Mouse (Mus musculus) limb, embryonic 15.5 days (tissue): ENCODE measurements around the gene Rpl9-ps6. TPM values are rescaled to one million over a fixed set of nuclear protein-coding genes. Genes with fewer than 3 reads are reported as not detected.

Experiments used
- ATAC-seq: fragments of 200-750 bp; cut with Nextera tagmentation; 2 replicates; pipeline ENCODE4 v1.8.0; 2017; ENCODE audit warnings: low read depth, moderate TSS enrichment; ENCODE audit not compliant: insufficient number of reproducible peaks, low FRiP score, low TSS enrichment
- H3K27ac ChIP-seq: fragments of 300-500 bp; sonication (generic); 2 replicates; pipeline ENCODE4 v1.5.1; 2015; ENCODE audit warnings: moderate library complexity, mild to moderate bottlenecking, inconsistent platforms
- H3K27me3 ChIP-seq: fragments of 300-500 bp; sonication (generic); 2 replicates; pipeline ENCODE4 v1.6.1; 2015; ENCODE audit warnings: inconsistent platforms
- H3K36me3 ChIP-seq: fragments of 300-500 bp; sonication (generic); 2 replicates; pipeline ENCODE4 v1.6.1; 2015; ENCODE audit warnings: inconsistent platforms
- H3K4me1 ChIP-seq: fragments of 300-500 bp; sonication (generic); 2 replicates; pipeline ENCODE4 v1.6.1; 2015; ENCODE audit warnings: inconsistent platforms
- H3K4me2 ChIP-seq: fragments of 300-500 bp; sonication (generic); 2 replicates; pipeline ENCODE4 v1.6.1; 2015; ENCODE audit warnings: mild to moderate bottlenecking, inconsistent platforms
- H3K4me3 ChIP-seq: fragments of 300-500 bp; sonication (generic); 2 replicates; pipeline ENCODE4 v1.5.1; 2015; ENCODE audit warnings: mild to moderate bottlenecking, inconsistent platforms
- H3K9ac ChIP-seq: fragments of 300-500 bp; sonication (generic); 2 replicates; pipeline ENCODE4 v1.6.1; 2015; ENCODE audit warnings: inconsistent platforms
- H3K9me3 ChIP-seq: fragments of 300-500 bp; sonication (generic); 2 replicates; pipeline ENCODE4 v1.6.1; 2016; ENCODE audit warnings: inconsistent platforms
- WGBS: fragments of 180-500 bp; shearing (Covaris S2); methylation state at CpG from one replicate; pipeline ENCODE4 v1.1.7; 2015; 5-methylcytosine and 5-hydroxymethylcytosine counted together
- polyA plus RNA-seq: library from polyadenylated mRNA; unstranded; fragments of >200 nt; fragmentation: Nextera tagmentation; extraction: Ambion mirVana; gene quantifications from 2 replicates; pipeline ENCODE4 v1.2.1, GENCODE M21; 2015

The Rpl9-ps6 gene
- polyA plus RNA-seq, 1 experiment from 2014 or later = 122 TPM

DNA sequence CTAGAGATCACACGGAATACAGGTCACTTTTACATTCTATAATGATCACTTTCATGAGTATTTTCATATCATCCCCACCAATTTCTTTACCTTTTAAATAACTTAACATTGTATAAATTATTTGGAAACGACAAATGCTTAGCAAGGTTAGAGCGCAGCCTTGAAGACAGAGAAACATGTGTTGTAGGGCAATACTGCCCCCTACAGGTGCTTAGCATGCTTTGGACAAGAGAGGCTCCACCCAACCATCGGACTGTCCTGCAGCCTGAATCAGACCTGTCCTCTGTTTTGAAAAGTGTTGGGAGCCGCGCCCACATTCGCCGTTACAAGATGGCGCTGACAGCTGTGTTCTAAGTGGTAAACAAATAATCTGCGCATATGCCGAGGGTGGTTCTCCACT lies 24.8 kb downstream of the Rpl9-ps6 start:
- H3K4me3 ChIP-seq = no peak overlapping the region
- no peaks in the 10 kb centered on the region for H3K4me1 ChIP-seq
- H3K36me3 ChIP-seq = no peaks in the 10 kb centered on the region
- no peak overlapping the region for H3K27ac ChIP-seq
- no peak for ATAC-seq
- H3K9me3 ChIP-seq = no peaks in the 10 kb centered on the region
- no peak overlapping the region for H3K9ac ChIP-seq
- WGBS = 97% methylated on average over 11 of the region's 11 CpGs
- no peak overlapping the region for H3K4me2 ChIP-seq
- H3K27me3 ChIP-seq = no peaks in the 10 kb centered on the region

DNA sequence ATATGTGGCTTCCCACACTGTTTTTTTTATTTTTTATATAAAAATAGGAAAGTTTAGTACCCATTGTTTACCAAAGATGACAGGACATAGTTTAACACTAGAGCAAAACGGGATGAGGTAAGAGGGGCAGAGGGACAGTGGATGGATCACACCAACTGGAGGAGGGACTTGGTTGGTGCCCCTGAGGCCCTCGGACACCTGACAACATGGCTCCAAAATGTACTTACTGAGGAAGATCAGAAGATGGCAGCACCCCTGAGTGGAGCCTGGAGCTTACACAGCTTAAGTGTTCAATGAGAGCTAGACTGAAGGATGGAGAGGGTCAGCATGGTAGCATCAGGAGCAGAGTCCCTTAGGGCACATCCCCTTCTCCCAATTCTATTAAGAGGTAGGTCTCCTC lies 27.0 kb downstream of the Rpl9-ps6 start:
- 87% methylated on average over 2 of the region's 2 CpGs for WGBS
- Histone ChIP-seq H3K36me3 (no peaks in the 10 kb centered on the region), H3K4me1 (no peaks in the 10 kb centered on the region), H3K9ac (no peak overlapping the region), H3K27me3 (no peaks in the 10 kb centered on the region), H3K27ac (no peak overlapping the region), H3K4me3 (no peak overlapping the region), H3K4me2 (no peak overlapping the region), H3K9me3 (no peaks in the 10 kb centered on the region)
- ATAC-seq = no peak

DNA sequence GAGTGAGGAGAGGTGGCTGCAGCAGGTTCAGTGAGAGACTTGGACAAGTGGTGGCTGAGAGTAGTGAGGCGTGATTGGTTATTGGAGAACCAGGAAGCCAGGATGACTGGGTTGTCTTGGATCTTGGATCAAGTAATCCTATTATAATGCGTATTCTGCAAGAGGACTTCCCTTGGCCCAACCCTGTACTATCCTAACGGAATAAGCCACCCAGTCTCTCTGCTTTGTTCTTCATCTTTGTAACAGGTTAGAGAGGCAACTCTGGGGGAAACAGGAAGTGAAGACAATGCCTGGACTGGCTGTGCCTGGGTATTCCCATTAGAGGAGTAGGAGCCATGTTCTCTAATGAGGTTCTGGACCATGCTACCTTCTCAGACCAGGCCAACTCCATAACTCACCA lies 40.5 kb downstream of the Rpl9-ps6 start:
- Histone ChIP-seq H3K27ac (no peak overlapping the region), H3K4me2 (no peak overlapping the region), H3K9me3 (no peaks in the 10 kb centered on the region), H3K4me1 (no peaks in the 10 kb centered on the region), H3K9ac (no peak overlapping the region), H3K27me3 (no peaks in the 10 kb centered on the region), H3K4me3 (no peak overlapping the region), H3K36me3 (no peaks in the 10 kb centered on the region)
- 79% methylated on average over 3 of the region's 3 CpGs for WGBS
- no peak for ATAC-seq

DNA sequence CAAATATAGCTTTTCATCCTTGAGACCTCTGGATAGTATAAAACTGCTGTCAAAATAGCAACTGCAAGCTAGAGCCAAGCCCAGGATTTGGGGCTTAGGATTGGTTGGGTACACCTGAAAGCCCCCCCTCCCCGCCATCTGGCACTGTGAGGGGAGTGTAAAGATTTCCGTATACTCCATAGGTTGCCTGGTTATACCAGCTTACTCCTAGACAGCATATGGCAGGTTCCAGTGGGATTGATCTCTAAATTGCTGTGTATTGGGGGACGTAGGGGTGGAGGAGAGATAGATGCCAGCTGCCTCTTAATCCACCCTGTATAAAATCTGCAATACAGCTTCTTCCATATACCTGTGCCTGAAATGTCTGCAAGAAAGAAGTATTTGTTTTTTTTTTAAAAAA lies 41.7 kb downstream of the Rpl9-ps6 start:
- Histone ChIP-seq H3K27ac (no peak overlapping the region), H3K9ac (no peak overlapping the region), H3K4me2 (no peak overlapping the region), H3K4me3 (no peak overlapping the region), H3K27me3 (no peaks in the 10 kb centered on the region), H3K9me3 (no peaks in the 10 kb centered on the region), H3K4me1 (no peaks in the 10 kb centered on the region), H3K36me3 (no peaks in the 10 kb centered on the region)
- ATAC-seq = no peak
- WGBS = 72% methylated on average over 3 of the region's 3 CpGs

DNA sequence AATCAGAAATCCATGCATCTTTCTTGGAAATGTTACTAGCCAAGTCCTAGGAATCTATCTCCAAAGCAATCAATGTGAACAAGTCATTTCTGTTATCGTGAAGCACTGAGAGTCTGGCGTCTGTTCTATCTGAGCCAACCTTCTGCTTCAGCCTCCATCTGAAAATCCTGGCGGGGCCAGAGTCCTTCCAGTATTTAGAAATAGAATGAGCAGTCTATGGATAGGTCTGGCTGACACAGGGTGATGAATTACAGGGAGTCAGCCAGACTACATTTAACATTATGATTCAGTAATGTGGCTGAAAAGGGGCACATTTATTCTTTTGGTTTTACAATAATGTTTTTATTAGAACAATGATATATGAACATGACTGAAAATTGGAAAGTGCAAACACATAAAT lies 47.3 kb downstream of the Rpl9-ps6 start:
- no peaks in the 10 kb centered on the region for H3K4me1 ChIP-seq
- H3K9ac ChIP-seq = no peak overlapping the region
- no peak overlapping the region for H3K4me3 ChIP-seq
- no peak for ATAC-seq
- no peaks in the 10 kb centered on the region for H3K9me3 ChIP-seq
- no peak overlapping the region for H3K4me2 ChIP-seq
- no peak overlapping the region for H3K27ac ChIP-seq
- no peaks in the 10 kb centered on the region for H3K36me3 ChIP-seq
- H3K27me3 ChIP-seq = no peaks in the 10 kb centered on the region
- 68% methylated on average over 3 of the region's 3 CpGs for WGBS

DNA sequence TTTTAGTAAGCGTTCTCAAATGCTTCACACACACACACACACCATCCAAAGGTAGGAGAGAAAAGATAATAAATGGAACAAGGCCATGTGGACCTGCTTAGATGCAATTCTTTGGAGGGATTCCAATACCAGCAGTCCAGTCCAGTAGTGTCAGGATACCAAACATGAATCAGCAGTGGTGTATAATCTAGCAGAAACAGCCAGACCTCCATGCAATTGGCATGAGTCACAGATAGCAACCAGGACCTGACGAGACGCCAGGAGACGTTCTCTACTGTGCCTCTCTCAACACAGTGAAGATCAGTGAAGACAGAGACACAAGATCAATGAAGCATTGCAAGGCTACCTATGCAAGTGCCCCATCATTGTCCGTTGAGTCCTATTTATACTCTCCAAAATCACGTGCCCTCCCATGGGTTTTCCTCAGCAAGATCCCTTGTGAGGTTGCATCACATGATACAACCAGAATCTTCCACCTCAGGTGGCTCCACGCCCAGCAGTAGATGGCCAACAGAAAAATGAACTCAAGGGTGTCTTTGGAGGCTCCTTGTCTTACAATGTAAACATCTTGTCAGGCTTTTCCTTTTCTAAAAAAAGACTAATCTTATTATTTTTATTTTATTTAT lies 49.6 kb downstream of the Rpl9-ps6 start:
- Histone ChIP-seq H3K27me3 (no peaks in the 10 kb centered on the region), H3K4me3 (no peak overlapping the region), H3K4me1 (no peaks in the 10 kb centered on the region), H3K9ac (no peak overlapping the region), H3K4me2 (no peak overlapping the region), H3K27ac (no peak overlapping the region), H3K9me3 (no peaks in the 10 kb centered on the region), H3K36me3 (no peaks in the 10 kb centered on the region)
- ATAC-seq = no peak
- WGBS = 82% methylated on average over 7 of the region's 7 CpGs

Other genes starting within 250 kb of the Rpl9-ps6 start
- 45.6 and 49.8 TPM in 2 replicates for gene Sgms1, start 76.9 kb downstream of the Rpl9-ps6 start, polyA plus RNA-seq
- gene Minpp1, start 19.2 kb upstream of the Rpl9-ps6 start, polyA plus RNA-seq = 63.7 and 67.2 TPM in 2 replicates
- gene Papss2, start 129.2 kb upstream of the Rpl9-ps6 start, polyA plus RNA-seq = 34.1 and 34.8 TPM in 2 replicates